Mouse (Mus musculus) MEL (cell line): ENCODE results near the gene Eri3. TPM values are rescaled to one million over a fixed set of nuclear protein-coding genes. Genes with fewer than 3 reads are reported as not detected.

Experiments used
- DNase-seq: peaks from one replicate; pipeline ENCODE4 v3.0.0; 2011; ENCODE audit warnings: low read depth, low spot score
- H3K27ac ChIP-seq: 2 replicates; pipeline ENCODE4 v1.5.1; 2012; ENCODE audit warnings: low read depth, mild to moderate bottlenecking, control low read depth, low read length, moderate library complexity; ENCODE audit not compliant: control insufficient read depth
- H3K27me3 ChIP-seq, 2 experiments: fragments of 150-350 bp in 1 of 2; sonication (generic) in 1 of 2; 2 replicates each; pipeline ENCODE4 v1.6.1; 2012; ENCODE audit warnings: low read length in 2 of 2, mild to moderate bottlenecking in 2 of 2, improper control_type of control experiment in 1 of 2, moderate library complexity in 1 of 2; ENCODE audit not compliant: insufficient read depth in 2 of 2, control insufficient read depth in 1 of 2
- H3K36me3 ChIP-seq, 2 experiments: 2 replicates each; pipeline ENCODE4 v1.6.1; 2012 to 2014; ENCODE audit warnings: low read length in 2 of 2, improper control_type of control experiment in 1 of 2, inconsistent platforms in 1 of 2, mild to moderate bottlenecking in 1 of 2; ENCODE audit not compliant: insufficient read depth in 2 of 2, control insufficient read depth in 1 of 2
- H3K4me1 ChIP-seq, 2 experiments: fragments of 150-350 bp in 1 of 2; sonication (generic) in 1 of 2; 2 replicates each; pipeline ENCODE4 v1.6.1; 2012; ENCODE audit warnings: low read length in 2 of 2, improper control_type of control experiment in 1 of 2, mild to moderate bottlenecking in 1 of 2; ENCODE audit not compliant: insufficient read depth in 2 of 2, control insufficient read depth in 1 of 2
- H3K4me3 ChIP-seq, 2 experiments: fragments of 150-350 bp in 1 of 2; sonication (generic) in 1 of 2; 2 replicates each; pipeline ENCODE4 v1.5.1; 2012; ENCODE audit warnings: low read depth in 2 of 2, low read length in 2 of 2, mild to moderate bottlenecking in 2 of 2, moderate library complexity in 2 of 2, control low read depth in 1 of 2, improper control_type of control experiment in 1 of 2; ENCODE audit not compliant: control insufficient read depth in 1 of 2, insufficient read depth in 1 of 2
- H3K79me2 ChIP-seq: 2 replicates; pipeline ENCODE4 v1.6.1; 2012; ENCODE audit warnings: mild to moderate bottlenecking, low read length, moderate library complexity; ENCODE audit not compliant: control insufficient read depth, poor library complexity, insufficient read depth
- H3K9ac ChIP-seq: 2 replicates; pipeline ENCODE4 v1.6.1; 2012; ENCODE audit warnings: low read depth, mild to moderate bottlenecking, control low read depth, low read length, moderate library complexity; ENCODE audit not compliant: control insufficient read depth, poor library complexity, severe bottlenecking
- H3K9me3 ChIP-seq: fragments of 150-350 bp; sonication (generic); replicated peaks from 2 replicates; pipeline ENCODE4 v1.6.1; 2012; ENCODE audit warnings: mild to moderate bottlenecking, low read length, improper control_type of control experiment, moderate library complexity; ENCODE audit not compliant: insufficient read depth
- BHLHE40 ChIP-seq: IDR thresholded peaks from 2 replicates; pipeline ENCODE4 v1.6.1; 2012; ENCODE audit warnings: low read depth, mild to moderate bottlenecking, inconsistent platforms, low read length, improper control_type of control experiment, borderline replicate concordance
- CHD1 ChIP-seq: IDR thresholded peaks from 2 replicates; pipeline ENCODE4 v1.6.1; 2012; ENCODE audit warnings: low read depth, mild to moderate bottlenecking, inconsistent platforms, low read length, improper control_type of control experiment
- CHD2 ChIP-seq: IDR thresholded peaks from 2 replicates; pipeline ENCODE4 v1.6.1; 2011; ENCODE audit warnings: low read length, improper control_type of control experiment
- CTCF ChIP-seq, 3 experiments: IDR thresholded peaks in 2 of 3; conservative IDR thresholded peaks in 1 of 3; 2 replicates each; pipeline ENCODE4 v1.5.1; 2011 to 2012; ENCODE audit warnings: low read length in 3 of 3, low read depth in 2 of 3, mild to moderate bottlenecking in 2 of 3, improper control_type of control experiment in 1 of 3, inconsistent platforms in 1 of 3, mixed read lengths in 1 of 3, moderate library complexity in 1 of 3; ENCODE audit not compliant: control insufficient read depth in 1 of 3, insufficient read depth in 1 of 3, poor library complexity in 1 of 3, severe bottlenecking in 1 of 3
- ELF1 ChIP-seq: IDR thresholded peaks from 2 replicates; pipeline ENCODE4 v1.6.1; 2014; ENCODE audit warnings: low read depth, mild to moderate bottlenecking, inconsistent platforms, low read length, improper control_type of control experiment, moderate library complexity
- EP300 ChIP-seq, 2 experiments: IDR thresholded peaks; 2 replicates each; pipeline ENCODE4 v1.6.1; 2011; ENCODE audit warnings: improper control_type of control experiment in 2 of 2, low read length in 2 of 2, low read depth in 1 of 2, mild to moderate bottlenecking in 1 of 2
- ETS1 ChIP-seq: IDR thresholded peaks from 2 replicates; pipeline ENCODE4 v1.6.1; 2012; ENCODE audit warnings: low read depth, mild to moderate bottlenecking, inconsistent platforms, low read length, improper control_type of control experiment, moderate library complexity
- GATA1 ChIP-seq: IDR thresholded peaks from 2 replicates; pipeline ENCODE4 v1.6.1; 2011; ENCODE audit warnings: low read depth, low read length, improper control_type of control experiment
- MAZ ChIP-seq: IDR thresholded peaks from 2 replicates; pipeline ENCODE4 v1.6.1; 2012; ENCODE audit warnings: low read depth, mild to moderate bottlenecking, inconsistent platforms, low read length, improper control_type of control experiment
- MEF2A ChIP-seq: IDR thresholded peaks from 2 replicates; pipeline ENCODE4 v1.6.1; 2014; ENCODE audit warnings: low read depth, mild to moderate bottlenecking, inconsistent platforms, low read length, improper control_type of control experiment; ENCODE audit not compliant: poor library complexity, insufficient replicate concordance, severe bottlenecking; ENCODE audit errors: extremely low read depth
- MXI1 ChIP-seq: IDR thresholded peaks from 2 replicates; pipeline ENCODE4 v1.6.1; 2011; ENCODE audit warnings: mild to moderate bottlenecking, low read depth, low read length, improper control_type of control experiment
- MYB ChIP-seq: IDR thresholded peaks from 2 replicates; pipeline ENCODE4 v1.6.1; 2011; ENCODE audit warnings: mild to moderate bottlenecking, low read depth, low read length, improper control_type of control experiment
- NELFE ChIP-seq: IDR thresholded peaks from 2 replicates; pipeline ENCODE4 v1.6.1; 2011; ENCODE audit warnings: low read depth, low read length, improper control_type of control experiment
- NRF1 ChIP-seq: IDR thresholded peaks from 2 replicates; pipeline ENCODE4 v1.6.1; 2014; ENCODE audit warnings: low read depth, mild to moderate bottlenecking, inconsistent platforms, low read length, improper control_type of control experiment, moderate library complexity; ENCODE audit not compliant: poor library complexity, insufficient read depth, severe bottlenecking
- POLR2A ChIP-seq, 2 experiments: IDR thresholded peaks; 2 replicates each; pipeline ENCODE4 v1.6.1; 2011 to 2012; ENCODE audit warnings: low read length in 2 of 2, mild to moderate bottlenecking in 2 of 2, control low read depth in 1 of 2, improper control_type of control experiment in 1 of 2, low read depth in 1 of 2, moderate library complexity in 1 of 2; ENCODE audit not compliant: control insufficient read depth in 1 of 2, insufficient read depth in 1 of 2, poor library complexity in 1 of 2
- POLR2AphosphoS2 ChIP-seq: IDR thresholded peaks from 2 replicates; pipeline ENCODE4 v1.6.1; 2011; ENCODE audit warnings: low read length, improper control_type of control experiment
- POLR2AphosphoS5 ChIP-seq: IDR thresholded peaks from 2 replicates; pipeline ENCODE4 v1.6.1; 2012; ENCODE audit warnings: low read depth, borderline replicate concordance, mild to moderate bottlenecking, inconsistent platforms, low read length, moderate library complexity, mixed read lengths
- RAD21 ChIP-seq: IDR thresholded peaks from 2 replicates; pipeline ENCODE4 v1.6.1; 2011; ENCODE audit warnings: mild to moderate bottlenecking, low read depth, low read length, improper control_type of control experiment
- RCOR1 ChIP-seq: IDR thresholded peaks from 2 replicates; pipeline ENCODE4 v1.6.1; 2012; ENCODE audit warnings: low read depth, mild to moderate bottlenecking, inconsistent platforms, low read length, improper control_type of control experiment
- TAL1 ChIP-seq: IDR thresholded peaks from 2 replicates; pipeline ENCODE4 v1.6.1; 2012; ENCODE audit warnings: mild to moderate bottlenecking, inconsistent platforms, low read length, moderate library complexity, mixed read lengths
- TBP ChIP-seq: IDR thresholded peaks from 2 replicates; pipeline ENCODE4 v1.8.0; 2011; ENCODE audit warnings: low read depth, low read length, improper control_type of control experiment
- TCF12 ChIP-seq: IDR thresholded peaks from 2 replicates; pipeline ENCODE4 v1.6.1; 2014; ENCODE audit warnings: low read depth, mild to moderate bottlenecking, inconsistent platforms, low read length, improper control_type of control experiment, moderate library complexity
- UBTF ChIP-seq: IDR thresholded peaks from 2 replicates; pipeline ENCODE4 v1.6.1; 2012; ENCODE audit warnings: low read depth, mild to moderate bottlenecking, inconsistent platforms, low read length, improper control_type of control experiment, moderate library complexity, borderline replicate concordance; ENCODE audit not compliant: insufficient read depth
- ZC3H11A ChIP-seq: IDR thresholded peaks from 2 replicates; pipeline ENCODE4 v1.6.1; 2012; ENCODE audit warnings: low read depth, mild to moderate bottlenecking, inconsistent platforms, low read length, improper control_type of control experiment
- ZKSCAN1 ChIP-seq: IDR thresholded peaks from 2 replicates; pipeline ENCODE4 v1.6.1; 2012; ENCODE audit warnings: low read depth, mild to moderate bottlenecking, inconsistent platforms, low read length, improper control_type of control experiment, moderate library complexity
- ZMIZ1 ChIP-seq: IDR thresholded peaks from 2 replicates; pipeline ENCODE4 v1.6.1; 2012; ENCODE audit warnings: low read depth, mild to moderate bottlenecking, inconsistent platforms, low read length, improper control_type of control experiment, moderate library complexity
- ZNF384 ChIP-seq: IDR thresholded peaks from 2 replicates; pipeline ENCODE4 v1.6.1; 2012; ENCODE audit warnings: low read depth, mild to moderate bottlenecking, inconsistent platforms, low read length, improper control_type of control experiment
- polyA plus RNA-seq, 2 experiments: library from polyadenylated mRNA; stranded (reverse) in 1 of 2; unstranded in 1 of 2; fragments of >175 nt in 1 of 2; fragments of >200 nt in 1 of 2; gene quantifications; 2 replicates each; pipeline versions ENCODE4 v1.2.1 to v1.2.4; 2012; ENCODE audit warnings: low replicate concordance in 2 of 2, low read depth in 1 of 2; ENCODE audit not compliant: insufficient read length in 2 of 2, insufficient read depth in 1 of 2, missing spikeins in 1 of 2
- total RNA-seq: library from RNA; depleted of rRNA; stranded (reverse); fragments of 300-350 nt; gene quantifications from 2 replicates; pipeline ENCODE4 v1.2.3, GENCODE M21; 2012

Gene Eri3
- total and polyA plus RNA-seq, 3 experiments, result 36.7 to 63.9 TPM; not detected in 1

DNA sequence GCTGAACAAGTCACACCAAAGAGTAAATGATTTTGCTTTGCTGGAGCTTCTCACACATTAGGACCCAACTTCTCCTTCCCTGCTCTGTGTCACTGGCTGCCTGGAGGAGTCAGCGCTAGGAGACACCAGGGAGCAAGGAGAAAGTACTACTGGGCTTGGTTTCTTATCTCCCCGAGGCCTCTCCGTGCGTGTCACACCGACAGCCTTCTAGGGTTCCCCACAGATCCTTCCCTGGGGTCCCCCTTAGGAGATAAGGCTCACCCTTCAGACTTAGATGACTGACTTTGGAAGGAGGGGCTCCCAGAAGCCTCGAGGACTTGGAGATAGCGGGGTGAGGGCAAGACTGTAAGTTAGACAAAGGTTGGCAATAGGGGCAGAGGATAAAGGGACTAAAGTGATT is 84.5 kb downstream of the Eri3 start:
- H3K27me3 ChIP-seq, result no peaks in the 10 kb centered on the region
- no peaks in the 10 kb centered on the region for H3K9me3 ChIP-seq
- no peak overlapping the region for H3K9ac ChIP-seq
- H3K4me1 ChIP-seq, result peaks cover 3 to 14% of the 10 kb centered on the region in 2 experiments; a peak in 3 of 4 replicates
- TF ChIP-seq RAD21 (no peak), POLR2AphosphoS5 (no peak), TCF12 (peak; percentile 41; the same call in 1 of the 2 replicates), TAL1 (peak; percentile 21; the same call in 1 of the 2 replicates), NELFE (no peak), ETS1 (0 out of 2 replicates have a peak, but pooled peaks have one; percentile 38), POLR2AphosphoS2 (no peak), MXI1 (no peak), CTCF (IDR thresholded peaks at IDR 0.05 in 2 of 3, conservative IDR thresholded peaks at IDR 0.05 in 1 of 3; ENCODE audit: control insufficient read depth in 1 of 3, insufficient read depth in 1 of 3, low read depth in 2 of 3, low read length in 3 of 3, poor library complexity in 1 of 3, severe bottlenecking in 1 of 3) (no peak), ELF1 (no peak), UBTF (no peak), CHD2 (no peak), ZKSCAN1 (no peak), MAZ (no peak), MEF2A (no peak), RCOR1 (no peak), POLR2A (IDR thresholded peaks at IDR 0.05; ENCODE audit: control insufficient read depth in 1 of 2, insufficient read depth in 1 of 2, low read depth in 1 of 2, low read length in 2 of 2, poor library complexity in 1 of 2) (no peak), EP300 (IDR thresholded peaks at IDR 0.05; ENCODE audit: low read depth in 1 of 2, low read length in 2 of 2) (peak; percentile 31 to 32; a peak in 2 of 4 replicates), CHD1 (no peak), GATA1 (peak; percentile 69), MYB (no peak), TBP (no peak)
- TF ChIP-seq, all 39 proteins: peak for 5
- Histone ChIP-seq H3K4me3 (no peak overlapping the region), H3K36me3 (peaks cover 0 to 10% of the 10 kb centered on the region in 2 experiments; a peak in 3 of 4 replicates), H3K79me2 (no peaks in the 10 kb centered on the region), H3K27ac (no peak overlapping the region)
- DNase-seq, result peak; percentile 60

DNA sequence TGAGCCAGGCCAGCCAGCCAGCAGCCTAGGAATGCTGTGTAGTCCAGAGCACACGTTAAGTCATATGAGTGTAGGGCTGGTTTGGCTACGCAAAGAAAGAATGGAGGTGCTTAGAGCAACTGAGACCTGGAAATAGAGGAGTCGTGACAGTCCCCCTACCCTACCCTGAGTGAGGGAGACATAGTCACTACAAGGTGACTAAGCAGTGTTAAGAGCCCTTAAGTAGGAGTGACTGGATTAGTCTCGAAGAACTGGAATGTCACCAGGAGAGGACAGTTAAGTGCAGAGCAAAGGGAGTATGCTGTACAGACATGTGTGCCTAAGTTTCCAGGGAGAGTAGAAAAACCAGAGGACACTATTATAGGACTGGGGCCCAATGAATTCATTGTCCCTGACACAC is 86.0 kb downstream of the Eri3 start:
- H3K9me3 ChIP-seq, result no peaks in the 10 kb centered on the region
- DNase-seq, result no peak

More for the DNA sequence above, 86.0 kb downstream of the Eri3 start:
- Histone ChIP-seq H3K4me3 (no peak overlapping the region), H3K27ac (no peak overlapping the region), H3K9ac (no peak overlapping the region), H3K27me3 (no peaks in the 10 kb centered on the region), H3K4me1 (peaks cover 3 to 19% of the 10 kb centered on the region in 2 experiments; a peak in 3 of 4 replicates), H3K36me3 (peaks cover 0 to 12% of the 10 kb centered on the region in 2 experiments; a peak in 3 of 4 replicates), H3K79me2 (no peaks in the 10 kb centered on the region)
- TF ChIP-seq ZKSCAN1, result no peak
- TF ChIP-seq BHLHE40, result no peak
- no peak for TF ChIP-seq ZC3H11A
- TF ChIP-seq ZMIZ1, result no peak
- TF ChIP-seq TBP, result no peak
- no peak for TF ChIP-seq NRF1
- no peak for TF ChIP-seq POLR2AphosphoS5
- no peak for TF ChIP-seq ZNF384
- TF ChIP-seq TAL1, result no peak
